Mouse (Mus musculus) megakaryocyte, embryonic 14.5 days (primary cell): ENCODE data around the gene Jmjd7.

Experiments used
- FLI1 ChIP-seq: IDR thresholded peaks from 2 replicates; pipeline ENCODE4 v1.6.1; 2012; ENCODE audit warnings: low read length, inconsistent platforms, mixed read lengths
- GATA1 ChIP-seq: IDR thresholded peaks from 3 replicates; pipeline ENCODE4 v1.6.1; 2012; ENCODE audit warnings: mixed read lengths, low read length, inconsistent platforms, borderline replicate concordance

DNA sequence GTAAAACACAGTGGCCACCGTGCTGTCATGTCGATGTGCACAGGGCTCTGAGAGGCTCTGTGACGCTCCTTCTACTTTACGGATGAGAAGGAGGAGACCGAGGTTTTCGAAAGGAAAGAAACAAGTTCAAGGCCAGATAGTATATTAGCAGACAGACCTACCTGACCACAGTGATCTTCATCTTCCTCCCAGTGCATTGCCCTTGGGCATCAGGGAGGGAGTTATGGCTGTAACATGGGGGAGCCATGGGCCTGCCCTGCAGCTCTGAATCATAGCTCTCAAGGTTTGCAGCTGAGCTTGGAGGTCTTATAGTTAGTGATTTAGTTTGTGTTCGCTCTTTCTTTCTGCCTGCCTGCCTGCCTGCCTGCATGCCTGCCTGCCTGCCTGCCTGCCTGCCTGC is 20.6 kb upstream of the Jmjd7 start:
- no peak for TF ChIP-seq GATA1
- TF ChIP-seq FLI1 = no peak
